Mouse (Mus musculus): Measurements from ENCODE around the gene Tgm1.

- TF ChIP-seq CTCF (conservative IDR thresholded peaks at IDR 0.05; ENCODE audit: low read length) (no peak), NANOG (IDR thresholded peaks at IDR 0.05; ENCODE audit: borderline replicate concordance, low read length) (no peak), POU5F1 (IDR thresholded peaks at IDR 0.05; ENCODE audit: borderline replicate concordance, low read length) (no peak)
Measured at GRCm38 (mm10) chr14:55721076-55721475, 7.3 kb upstream of the Tgm1 start.

All from E14TG2a.4 (cell line).